Mouse (Mus musculus): ENCODE data around the gene Adgrl2.

Gene Adgrl2

GRCm38 (mm10) chr3:148977124-148977529 is 13.2 kb downstream of the Adgrl2 start:
- peak in 1 of 2 experiments; percentile 27 for DNase-seq (ENCODE audit: low spot score in 2 of 2)

GRCm38 (mm10) chr3:148971893-148972596 is 18.3 kb downstream of the Adgrl2 start:
- DNase-seq (ENCODE audit: low spot score in 2 of 2), result no peak

DNA sequence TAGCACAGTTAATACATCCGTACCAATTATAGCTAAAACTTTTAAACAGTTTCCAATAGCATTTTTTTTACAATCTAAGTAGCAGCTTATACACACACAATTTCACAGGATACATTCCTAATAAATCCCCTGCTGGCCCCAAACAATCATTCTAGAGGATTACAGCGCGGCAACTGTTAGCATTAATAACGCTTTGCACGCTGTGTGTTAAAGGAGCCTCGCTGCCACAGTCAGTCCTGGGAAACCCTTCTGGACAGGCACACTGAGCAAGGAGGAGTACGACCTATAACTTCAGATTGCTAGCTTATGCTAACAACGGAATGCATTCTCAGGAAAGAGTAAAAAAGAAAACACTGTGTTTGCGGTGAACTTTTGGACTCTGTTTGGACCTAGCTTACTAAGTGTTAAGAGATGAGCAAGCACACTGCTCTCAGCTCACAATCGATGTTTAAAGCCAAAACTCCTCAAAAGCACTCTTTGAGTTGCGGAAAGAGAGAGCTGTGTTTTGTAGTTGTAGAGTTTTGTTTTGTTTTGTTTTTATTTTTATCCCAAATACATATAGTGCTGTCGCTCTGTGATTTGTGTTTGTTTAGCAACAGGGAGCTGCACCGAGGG is 25.3 kb downstream of the Adgrl2 start:
- no peak for DNase-seq (ENCODE audit: low spot score in 2 of 2)

- no peak for DNase-seq (ENCODE audit: low spot score in 2 of 2)
These were observed 26.8 kb downstream of the Adgrl2 start for GRCm38 (mm10) chr3:148963381-148964044.

DNA sequence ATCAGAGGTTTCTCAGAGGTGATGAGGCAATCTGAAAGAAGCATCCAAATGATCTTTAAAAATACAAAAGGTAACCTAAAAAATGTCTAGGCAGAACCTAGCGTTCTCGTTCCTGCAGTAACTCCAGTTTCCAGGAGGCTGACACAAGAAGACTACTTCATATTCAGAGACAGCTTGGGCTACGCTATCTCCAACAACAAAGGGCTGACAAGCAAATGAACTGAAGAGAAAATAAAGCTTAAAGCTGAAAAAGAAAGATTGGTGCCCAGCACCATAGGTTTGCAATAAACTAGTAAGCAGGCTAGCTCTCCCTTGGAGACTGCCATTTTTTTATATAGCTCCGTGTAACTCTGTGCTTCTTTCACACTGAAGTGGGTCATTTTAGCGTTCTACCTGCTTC is 28.7 kb downstream of the Adgrl2 start:
- no peak for DNase-seq (ENCODE audit: low spot score in 2 of 2)

- DNase-seq (ENCODE audit: low spot score in 2 of 2), result no peak
These were observed 29.5 kb downstream of the Adgrl2 start for GRCm38 (mm10) chr3:148960751-148961289.

GRCm38 (mm10) chr3:148960215-148960614 is 30.1 kb downstream of the Adgrl2 start:
- no peak for DNase-seq (ENCODE audit: low spot score in 2 of 2)

GRCm38 (mm10) chr3:148959327-148960025 is 30.9 kb downstream of the Adgrl2 start:
- no peak for DNase-seq (ENCODE audit: low spot score in 2 of 2)

DNA sequence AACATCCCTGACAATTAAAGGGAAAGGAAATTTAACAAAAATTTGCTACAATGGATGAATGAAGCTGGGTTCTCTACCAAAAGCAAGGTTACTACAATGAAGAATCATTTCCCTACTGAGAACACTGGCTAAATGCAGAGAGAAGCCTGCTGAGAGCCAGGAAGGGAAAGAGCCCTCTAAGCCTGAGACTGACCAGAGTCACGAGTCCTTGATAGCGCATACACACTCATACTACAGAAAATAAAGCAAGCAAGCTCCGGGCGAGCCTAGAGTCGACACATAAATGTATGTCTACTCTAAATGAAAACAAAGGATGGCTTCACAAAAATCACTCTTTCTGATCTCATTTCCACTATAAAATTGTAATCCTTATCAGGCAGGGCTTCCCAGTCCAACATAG is 31.6 kb downstream of the Adgrl2 start:
- no peak for DNase-seq (ENCODE audit: low spot score in 2 of 2)

GRCm38 (mm10) chr3:148958185-148958584 is 32.2 kb downstream of the Adgrl2 start:
- no peak for DNase-seq (ENCODE audit: low spot score in 2 of 2)

- DNase-seq (ENCODE audit: low spot score in 2 of 2), result no peak
These were observed 33.5 kb downstream of the Adgrl2 start for GRCm38 (mm10) chr3:148956887-148957286.

GRCm38 (mm10) chr3:148949796-148950195 is 40.6 kb downstream of the Adgrl2 start:
- DNase-seq (ENCODE audit: low spot score in 2 of 2), result no peak

DNA sequence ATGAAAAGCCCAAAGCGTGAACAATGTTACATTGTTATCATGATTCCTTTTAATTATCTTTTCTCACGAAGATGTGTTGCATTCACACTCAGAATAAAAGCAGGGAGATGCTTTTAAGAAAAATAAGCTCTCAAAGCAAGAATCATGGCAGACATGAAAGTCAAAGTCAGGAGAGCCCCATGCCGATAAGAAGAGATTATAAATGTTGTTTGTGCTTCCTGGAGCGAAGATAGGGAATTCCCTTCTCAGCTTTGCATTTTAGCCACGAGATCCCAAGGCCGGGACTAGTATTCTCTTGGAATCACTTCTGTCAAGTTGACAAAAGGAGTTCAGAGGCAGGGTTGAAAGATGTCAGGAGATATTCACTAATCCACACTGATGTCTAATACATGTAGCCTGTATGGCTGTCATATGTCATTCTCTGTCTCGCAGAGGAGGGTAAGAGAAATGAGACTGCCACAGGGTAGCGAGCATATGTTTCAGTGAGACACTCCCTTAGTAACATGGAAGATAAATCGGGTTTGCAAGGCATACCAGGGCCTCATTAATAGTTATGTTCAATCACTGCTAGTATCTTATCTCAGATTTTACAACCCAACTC is 42.5 kb downstream of the Adgrl2 start:
- no peak for DNase-seq (ENCODE audit: low spot score in 2 of 2)

DNA sequence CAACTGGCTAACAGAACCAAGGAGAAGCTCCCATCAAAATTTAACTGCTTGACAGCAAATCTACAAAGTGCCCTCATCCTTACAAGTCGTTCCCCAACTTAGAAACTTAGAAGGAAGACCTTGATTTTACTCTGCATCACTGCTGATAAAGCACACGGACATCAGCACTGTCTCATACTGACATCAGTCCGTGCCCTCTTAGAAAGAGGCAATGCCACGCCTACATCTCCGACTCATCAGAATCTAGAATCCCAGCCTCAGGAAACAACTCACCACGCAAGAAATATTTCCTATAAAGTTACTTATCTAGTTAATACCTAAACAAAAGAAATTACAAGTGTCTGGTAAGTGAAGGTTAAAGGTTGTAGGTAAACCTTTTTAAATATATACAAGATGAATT is 43.1 kb downstream of the Adgrl2 start:
- DNase-seq (ENCODE audit: low spot score in 2 of 2), result no peak

- DNase-seq (ENCODE audit: low spot score in 2 of 2), result no peak
These were observed 44.8 kb downstream of the Adgrl2 start for GRCm38 (mm10) chr3:148945534-148945933.

- no peak for DNase-seq (ENCODE audit: low spot score in 2 of 2)
These were observed 50.9 kb downstream of the Adgrl2 start for GRCm38 (mm10) chr3:148939457-148939856.

DNA sequence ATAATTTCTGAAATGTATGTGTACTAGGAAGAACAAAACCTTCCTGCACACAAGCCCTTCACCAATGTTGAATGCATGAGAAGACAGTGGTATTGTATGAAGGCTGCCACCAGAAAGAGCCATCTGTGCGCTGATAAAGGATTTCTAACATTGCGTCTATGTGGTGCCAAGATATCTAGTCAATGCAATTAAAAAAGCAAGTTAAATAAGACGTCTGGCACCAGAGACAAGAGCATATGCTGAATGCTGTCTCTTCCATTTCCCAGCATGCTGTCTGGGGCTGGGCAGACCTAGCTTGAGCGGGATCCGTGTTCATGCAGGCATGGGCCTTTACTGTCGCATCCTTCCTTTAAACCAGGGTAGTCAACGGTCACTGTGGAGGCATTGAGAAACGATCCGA is 55.3 kb downstream of the Adgrl2 start:
- no peak for DNase-seq (ENCODE audit: low spot score in 2 of 2)

DNA sequence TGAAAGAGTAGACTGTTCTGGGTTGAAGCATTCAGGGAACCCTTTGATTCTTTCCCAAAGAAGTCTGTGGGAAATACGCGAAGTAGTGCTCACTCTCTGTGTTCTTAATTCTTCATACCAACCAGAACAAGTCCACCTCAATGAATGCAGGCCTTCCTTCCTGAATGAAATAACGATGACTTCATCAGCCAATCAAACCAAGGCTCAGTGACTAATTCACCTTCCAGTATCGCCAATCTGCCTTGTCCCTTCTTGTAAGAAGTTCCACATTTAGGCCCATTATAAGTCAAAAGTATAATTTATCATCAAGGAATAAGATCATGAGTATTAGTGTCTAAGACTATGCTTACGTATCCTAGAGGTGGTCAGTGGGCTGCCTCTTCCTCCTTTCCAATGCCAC is 56.1 kb downstream of the Adgrl2 start:
- no peak for DNase-seq (ENCODE audit: low spot score in 2 of 2)

DNA sequence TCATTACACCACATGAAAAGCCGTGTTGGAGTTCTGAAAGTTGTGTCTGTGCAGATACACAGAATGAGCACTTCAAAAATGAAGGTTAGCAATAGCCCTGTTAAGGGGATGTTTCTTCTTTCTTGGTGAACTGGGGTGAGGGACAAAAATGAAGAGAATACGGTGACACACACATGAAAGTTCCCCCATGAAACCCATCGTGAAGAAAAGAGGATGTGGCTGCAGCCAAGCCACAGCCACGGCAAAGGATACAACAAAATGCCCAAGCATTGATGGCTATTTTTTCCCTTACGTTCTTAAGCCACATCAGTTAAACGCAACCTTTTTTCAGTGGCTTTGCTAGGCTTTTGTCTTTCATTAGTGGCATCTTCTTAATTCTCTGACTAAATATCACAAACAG is 57.2 kb downstream of the Adgrl2 start:
- no peak for DNase-seq (ENCODE audit: low spot score in 2 of 2)

DNA sequence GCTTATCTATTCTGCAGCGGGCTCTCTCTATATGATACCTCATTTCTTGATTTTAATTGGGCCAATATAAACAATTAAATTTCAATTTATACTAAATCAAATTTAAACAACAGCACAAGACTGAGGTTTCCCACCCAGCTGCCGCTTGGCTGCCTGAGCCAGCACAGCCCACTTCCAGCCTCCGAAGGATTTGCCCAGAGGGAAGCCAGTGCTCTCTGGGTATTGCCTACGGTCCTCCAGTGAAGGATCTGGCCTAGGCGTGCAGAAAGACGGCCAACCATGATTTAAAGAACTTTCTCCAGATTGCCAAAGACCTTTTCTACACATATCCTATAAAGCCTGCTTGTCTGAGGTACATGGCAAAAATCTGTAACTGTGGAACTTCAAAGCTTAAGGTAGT is 59.4 kb downstream of the Adgrl2 start:
- no peak for DNase-seq (ENCODE audit: low spot score in 2 of 2)

DNA sequence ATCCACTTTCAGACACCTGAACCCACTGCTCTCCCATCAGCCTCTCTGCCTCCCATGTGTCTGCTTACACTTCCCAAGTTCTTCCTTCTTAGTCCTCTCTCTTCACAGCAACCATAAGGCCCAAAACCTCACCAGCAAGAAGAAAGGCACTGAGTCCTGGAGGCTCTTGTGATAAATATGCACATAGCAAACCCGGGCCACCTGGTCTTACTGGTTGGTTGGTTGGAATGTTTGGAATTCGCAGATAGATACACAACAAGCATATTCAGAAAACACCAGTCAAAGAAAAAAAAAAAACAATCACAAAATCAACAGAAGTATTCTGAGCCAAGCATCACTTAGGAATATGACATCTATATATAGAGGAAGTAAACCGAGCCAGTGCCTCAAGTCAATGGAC is 64.0 kb downstream of the Adgrl2 start:
- DNase-seq (ENCODE audit: low spot score in 2 of 2), result no peak

GRCm38 (mm10) chr3:148922618-148923095 is 67.7 kb downstream of the Adgrl2 start:
- DNase-seq (ENCODE audit: low spot score in 2 of 2), result no peak

All from cerebellum, postnatal 4 days (tissue).